Mouse (Mus musculus): Measurements from ENCODE around the gene Rtkn.

DNA sequence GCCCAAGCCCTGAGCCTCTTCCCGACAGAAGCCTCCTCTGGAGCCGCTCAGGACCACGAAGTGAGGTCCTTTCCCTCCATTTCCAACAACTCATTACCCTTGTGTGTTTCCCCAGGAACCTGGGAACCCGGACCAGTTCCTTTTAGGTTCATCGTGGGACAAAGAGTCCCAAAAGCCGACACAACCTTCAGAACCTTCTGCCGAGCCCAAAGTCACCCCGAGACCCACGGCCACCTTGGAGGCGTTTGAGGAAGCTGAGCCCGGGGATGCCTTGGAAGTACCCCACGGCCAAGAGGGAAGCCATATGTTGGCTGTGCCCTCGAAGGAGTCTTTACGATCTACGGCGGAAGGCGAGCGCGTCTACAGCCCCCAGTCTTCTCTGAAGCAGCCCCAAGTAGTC lies 26.2 kb downstream of the Rtkn start:
- TF ChIP-seq POLR2A (IDR thresholded peaks at IDR 0.05; ENCODE audit: low read depth, low read length), result no peak
- no peak for TF ChIP-seq CTCF (IDR thresholded peaks at IDR 0.05; ENCODE audit: borderline replicate concordance, insufficient read depth, low read length)

All from embryonic fibroblast, embryonic 13.5 days (primary cell).